Mouse (Mus musculus) cortical plate, adult 2 months (tissue): Measurements from ENCODE around the gene Tpsb2.

Experiments used
- CTCF ChIP-seq: fragments of 200-500 bp; IDR thresholded peaks from 2 replicates; pipeline ENCODE4 v1.5.1; 2011; ENCODE audit warnings: mild to moderate bottlenecking, control low read depth, low read length; ENCODE audit not compliant: insufficient read depth; ENCODE audit errors: extremely low read depth
- POLR2A ChIP-seq: fragments of 200-500 bp; IDR thresholded peaks from 2 replicates; pipeline ENCODE4 v1.6.1; 2011; ENCODE audit warnings: mild to moderate bottlenecking, low read length, control low read depth; ENCODE audit not compliant: insufficient read depth; ENCODE audit errors: extremely low read depth

- TF ChIP-seq CTCF (no peak), POLR2A (no peak)
Measured at GRCm38 (mm10) chr17:25366005-25366404, at the start of gene Tpsb2.
